Mouse (Mus musculus) E14TG2a.4 (cell line): Measurements from ENCODE around the gene Gtf2a1l.

Source experiments
- H3K27me3 ChIP-seq: 2 replicates; pipeline ENCODE4 v1.6.1; 2014; ENCODE audit warnings: low read length, control low read depth; ENCODE audit not compliant: insufficient read depth
- H3K36me3 ChIP-seq: 2 replicates; pipeline ENCODE4 v1.6.1; 2014; ENCODE audit warnings: low read length, control low read depth; ENCODE audit not compliant: insufficient read depth
- H3K4me1 ChIP-seq: replicated peaks from 2 replicates; pipeline ENCODE4 v1.6.1; 2014; ENCODE audit warnings: low read depth, low read length, control low read depth
- H3K4me3 ChIP-seq: replicated peaks from 2 replicates; pipeline ENCODE4 v1.5.1; 2014; ENCODE audit warnings: mild to moderate bottlenecking, low read length
- H3K9me3 ChIP-seq: 2 replicates; pipeline ENCODE4 v1.6.1; 2014; ENCODE audit warnings: low read length, control low read depth
- CTCF ChIP-seq: conservative IDR thresholded peaks from 2 replicates; pipeline ENCODE4 v1.5.1; 2014; ENCODE audit warnings: low read length
- NANOG ChIP-seq: IDR thresholded peaks from 2 replicates; pipeline ENCODE4 v1.6.1; 2014; ENCODE audit warnings: borderline replicate concordance, low read length, mixed read lengths
- POU5F1 ChIP-seq: IDR thresholded peaks from 2 replicates; pipeline ENCODE4 v1.6.1; 2014; ENCODE audit warnings: low read length, borderline replicate concordance

Gtf2a1l gene

GRCm38 (mm10) chr17:88668452-88668851 lies at the start of gene Gtf2a1l:
Gtf2a1l (plus strand) TSS chr17:88668660.
- H3K4me1 ChIP-seq, result peaks cover 14% of the 10 kb centered on the region
- peaks cover 55% of the 10 kb centered on the region for H3K27me3 ChIP-seq
- TF ChIP-seq POU5F1, result no peak
- no peak for TF ChIP-seq CTCF
- TF ChIP-seq NANOG, result no peak
- H3K9me3 ChIP-seq, result no peaks in the 10 kb centered on the region
- no peaks in the 10 kb centered on the region for H3K36me3 ChIP-seq
- peak within 1 kb of the TSS; percentile 64 for H3K4me3 ChIP-seq

- H3K4me3 ChIP-seq, result no peak overlapping the region
- H3K36me3 ChIP-seq, result peaks cover 35% of the 10 kb centered on the region
- TF ChIP-seq CTCF (no peak), NANOG (no peak), POU5F1 (no peak)
- peaks cover 21% of the 10 kb centered on the region for H3K4me1 ChIP-seq
- no peaks in the 10 kb centered on the region for H3K27me3 ChIP-seq
- no peaks in the 10 kb centered on the region for H3K9me3 ChIP-seq
Measured at GRCm38 (mm10) chr17:88620935-88621334, 47.5 kb upstream of the Gtf2a1l start.

GRCm38 (mm10) chr17:88621374-88621773 lies 47.1 kb upstream of the Gtf2a1l start:
- no peaks in the 10 kb centered on the region for H3K27me3 ChIP-seq
- no peak overlapping the region for H3K4me3 ChIP-seq
- H3K9me3 ChIP-seq, result no peaks in the 10 kb centered on the region
- H3K4me1 ChIP-seq, result peaks cover 26% of the 10 kb centered on the region
- no peak for TF ChIP-seq POU5F1
- no peak for TF ChIP-seq NANOG
- no peak for TF ChIP-seq CTCF
- H3K36me3 ChIP-seq, result peaks cover 34% of the 10 kb centered on the region

- TF ChIP-seq NANOG (no peak), CTCF (no peak), POU5F1 (no peak)
- H3K9me3 ChIP-seq, result no peaks in the 10 kb centered on the region
- H3K36me3 ChIP-seq, result peaks cover 26% of the 10 kb centered on the region
Measured at GRCm38 (mm10) chr17:88622711-88623110, 45.7 kb upstream of the Gtf2a1l start.

GRCm38 (mm10) chr17:88624386-88624785 lies 44.1 kb upstream of the Gtf2a1l start:
- Histone ChIP-seq H3K36me3 (peaks cover 26% of the 10 kb centered on the region), H3K9me3 (no peaks in the 10 kb centered on the region), H3K4me1 (peaks cover 55% of the 10 kb centered on the region), H3K27me3 (no peaks in the 10 kb centered on the region), H3K4me3 (peak overlapping the region; percentile 77)
- TF ChIP-seq NANOG (no peak), CTCF (no peak), POU5F1 (no peak)

More at GRCm38 (mm10) chr17:88622711-88623110, 45.7 kb upstream of the Gtf2a1l start:
- Histone ChIP-seq H3K4me3 (no peak overlapping the region), H3K4me1 (peaks cover 39% of the 10 kb centered on the region), H3K27me3 (no peaks in the 10 kb centered on the region)

GRCm38 (mm10) chr17:88625350-88625749 lies 43.1 kb upstream of the Gtf2a1l start:
- H3K36me3 ChIP-seq, result peaks cover 26% of the 10 kb centered on the region
- peak overlapping the region; percentile 77 for H3K4me3 ChIP-seq
- TF ChIP-seq NANOG, result no peak
- TF ChIP-seq CTCF, result no peak
- TF ChIP-seq POU5F1, result no peak

GRCm38 (mm10) chr17:88625931-88626330 lies 42.5 kb upstream of the Gtf2a1l start:
- no peaks in the 10 kb centered on the region for H3K9me3 ChIP-seq
- peak overlapping the region; percentile 77 for H3K4me3 ChIP-seq
- peaks cover 70% of the 10 kb centered on the region for H3K4me1 ChIP-seq
- TF ChIP-seq CTCF (no peak), POU5F1 (no peak), NANOG (no peak)
- no peaks in the 10 kb centered on the region for H3K27me3 ChIP-seq
- H3K36me3 ChIP-seq, result peaks cover 22% of the 10 kb centered on the region

More at GRCm38 (mm10) chr17:88625350-88625749, 43.1 kb upstream of the Gtf2a1l start:
- no peaks in the 10 kb centered on the region for H3K27me3 ChIP-seq
- no peaks in the 10 kb centered on the region for H3K9me3 ChIP-seq
- peaks cover 64% of the 10 kb centered on the region for H3K4me1 ChIP-seq

GRCm38 (mm10) chr17:88626347-88626811 lies 42.1 kb upstream of the Gtf2a1l start:
- TF ChIP-seq CTCF, result no peak
- Histone ChIP-seq H3K36me3 (peaks cover 18% of the 10 kb centered on the region), H3K4me3 (peak overlapping the region; percentile 77), H3K4me1 (peaks cover 74% of the 10 kb centered on the region), H3K27me3 (no peaks in the 10 kb centered on the region), H3K9me3 (no peaks in the 10 kb centered on the region)

- H3K9me3 ChIP-seq, result no peaks in the 10 kb centered on the region
- peaks cover 76% of the 10 kb centered on the region for H3K4me1 ChIP-seq
- peak overlapping the region; percentile 39 for H3K4me3 ChIP-seq
- TF ChIP-seq NANOG (no peak), POU5F1 (no peak), CTCF (no peak)
- no peaks in the 10 kb centered on the region for H3K27me3 ChIP-seq
- H3K36me3 ChIP-seq, result peaks cover 10% of the 10 kb centered on the region
Measured at GRCm38 (mm10) chr17:88627150-88627549, 41.3 kb upstream of the Gtf2a1l start.
